Mouse (Mus musculus): Measurements from ENCODE around the gene Nme1.
"Not testable (repeated sequence)": the region's sequence is repeated elsewhere in the genome, so short reads cannot be mapped to it uniquely, and the experiment has no call there.

Nme1 gene

GRCm38 (mm10) chr11:93965391-93965790 lies 2.9 kb downstream of the Nme1 start:
- DNase-seq (ENCODE audit: low spot score in 2 of 2) = peak; percentile 26 to 59

GRCm38 (mm10) chr11:93963013-93963412 lies 5.3 kb downstream of the Nme1 start:
- no peak for DNase-seq (ENCODE audit: low spot score in 2 of 2)

- no peak for DNase-seq (ENCODE audit: low spot score in 2 of 2)
Measured at GRCm38 (mm10) chr11:93961482-93961881, 6.8 kb downstream of the Nme1 start.

GRCm38 (mm10) chr11:93957746-93958145 lies 10.6 kb downstream of the Nme1 start:
- no peak for DNase-seq (ENCODE audit: low spot score in 2 of 2)

GRCm38 (mm10) chr11:93957031-93957555 lies 11.2 kb downstream of the Nme1 start:
- DNase-seq (ENCODE audit: low spot score in 2 of 2) = no peak

GRCm38 (mm10) chr11:93956159-93956558 lies 12.2 kb downstream of the Nme1 start, which contains the start of gene Nme2:
Gene Nme2 (minus strand): TSS chr11:93956259.
- DNase-seq (ENCODE audit: low spot score in 2 of 2) = peak in 1 of 2 experiments; percentile 20

GRCm38 (mm10) chr11:93955256-93956150 lies 12.8 kb downstream of the Nme1 start:
- peak; percentile 66 to 86 for DNase-seq (ENCODE audit: low spot score in 2 of 2)

GRCm38 (mm10) chr11:93954738-93955255 lies 13.5 kb downstream of the Nme1 start:
- DNase-seq (ENCODE audit: low spot score in 2 of 2) = peak in 1 of 2 experiments; percentile 33

- DNase-seq (ENCODE audit: low spot score in 2 of 2) = no peak
Measured at GRCm38 (mm10) chr11:93952376-93952775, 15.9 kb downstream of the Nme1 start.

- no peak for DNase-seq (ENCODE audit: low spot score in 2 of 2)
Measured at GRCm38 (mm10) chr11:93950045-93950444, 18.3 kb downstream of the Nme1 start.

- no peak for DNase-seq (ENCODE audit: low spot score in 2 of 2)
Measured at GRCm38 (mm10) chr11:93948887-93949567, 19.3 kb downstream of the Nme1 start.

GRCm38 (mm10) chr11:93944986-93945385 lies 23.3 kb downstream of the Nme1 start:
- DNase-seq (ENCODE audit: low spot score in 2 of 2) = no peak

- DNase-seq (ENCODE audit: low spot score in 2 of 2) = no peak
Measured at GRCm38 (mm10) chr11:93940906-93941305, 27.4 kb downstream of the Nme1 start.

- no peak for DNase-seq (ENCODE audit: low spot score in 2 of 2)
Measured at GRCm38 (mm10) chr11:93929106-93929505, 39.2 kb downstream of the Nme1 start.

GRCm38 (mm10) chr11:93915019-93915418 lies 53.3 kb downstream of the Nme1 start:
- DNase-seq (ENCODE audit: low spot score in 2 of 2) = not testable (repeated sequence)

- DNase-seq (ENCODE audit: low spot score in 2 of 2) = no peak
Measured at GRCm38 (mm10) chr11:93911603-93912002, 56.7 kb downstream of the Nme1 start.

- DNase-seq (ENCODE audit: low spot score in 2 of 2) = no peak
Measured at GRCm38 (mm10) chr11:93908829-93909228, 59.5 kb downstream of the Nme1 start.

- DNase-seq (ENCODE audit: low spot score in 2 of 2) = no peak
Measured at GRCm38 (mm10) chr11:93907839-93908238, 60.5 kb downstream of the Nme1 start.
